Mouse (Mus musculus) lung, postnatal 14 days (tissue): ENCODE measurements around the gene Gulp1.

ENCODE experiments used
- DNase-seq: peaks from one replicate; pipeline ENCODE4 v3.0.0; 2021

The Gulp1 gene

DNA sequence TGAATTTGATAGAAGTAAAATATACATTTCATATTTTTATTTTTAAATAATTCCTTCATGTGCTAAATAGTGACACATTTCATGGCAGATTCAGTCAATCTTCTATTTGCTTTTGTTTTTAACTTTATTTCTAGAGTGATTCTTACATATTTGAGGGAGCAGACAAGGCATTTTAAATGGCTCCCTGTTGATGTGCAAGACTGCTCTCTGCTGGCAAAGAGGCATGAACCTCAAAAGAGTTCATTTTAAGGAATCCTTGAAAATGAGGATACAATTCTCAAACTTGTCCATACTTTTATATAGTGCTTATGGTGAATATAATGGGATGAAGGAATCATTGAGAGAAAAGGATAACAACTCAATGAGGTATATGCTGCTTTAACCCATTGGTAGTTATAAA lies 189.9 kb downstream of the Gulp1 start:
- DNase-seq, result peak; percentile 6

DNA sequence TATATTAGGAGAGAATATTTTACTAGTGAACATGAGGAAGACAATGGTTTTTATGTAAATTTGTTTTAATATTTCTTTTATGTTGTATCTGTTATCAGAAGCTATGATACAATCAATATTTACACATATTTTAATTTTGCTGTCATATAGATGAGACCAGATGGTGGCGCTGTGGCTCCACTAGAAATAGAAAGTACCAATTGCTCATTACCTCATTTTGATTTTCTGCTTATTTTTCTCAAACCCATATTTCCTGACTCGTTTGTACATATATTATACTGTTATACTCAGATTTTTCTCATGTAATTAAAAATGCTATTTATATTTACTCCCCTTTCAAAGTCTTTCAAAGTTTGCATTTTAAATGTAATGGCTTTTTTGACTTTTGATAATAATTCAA lies 194.4 kb downstream of the Gulp1 start:
- DNase-seq, result peak; percentile 66

DNA sequence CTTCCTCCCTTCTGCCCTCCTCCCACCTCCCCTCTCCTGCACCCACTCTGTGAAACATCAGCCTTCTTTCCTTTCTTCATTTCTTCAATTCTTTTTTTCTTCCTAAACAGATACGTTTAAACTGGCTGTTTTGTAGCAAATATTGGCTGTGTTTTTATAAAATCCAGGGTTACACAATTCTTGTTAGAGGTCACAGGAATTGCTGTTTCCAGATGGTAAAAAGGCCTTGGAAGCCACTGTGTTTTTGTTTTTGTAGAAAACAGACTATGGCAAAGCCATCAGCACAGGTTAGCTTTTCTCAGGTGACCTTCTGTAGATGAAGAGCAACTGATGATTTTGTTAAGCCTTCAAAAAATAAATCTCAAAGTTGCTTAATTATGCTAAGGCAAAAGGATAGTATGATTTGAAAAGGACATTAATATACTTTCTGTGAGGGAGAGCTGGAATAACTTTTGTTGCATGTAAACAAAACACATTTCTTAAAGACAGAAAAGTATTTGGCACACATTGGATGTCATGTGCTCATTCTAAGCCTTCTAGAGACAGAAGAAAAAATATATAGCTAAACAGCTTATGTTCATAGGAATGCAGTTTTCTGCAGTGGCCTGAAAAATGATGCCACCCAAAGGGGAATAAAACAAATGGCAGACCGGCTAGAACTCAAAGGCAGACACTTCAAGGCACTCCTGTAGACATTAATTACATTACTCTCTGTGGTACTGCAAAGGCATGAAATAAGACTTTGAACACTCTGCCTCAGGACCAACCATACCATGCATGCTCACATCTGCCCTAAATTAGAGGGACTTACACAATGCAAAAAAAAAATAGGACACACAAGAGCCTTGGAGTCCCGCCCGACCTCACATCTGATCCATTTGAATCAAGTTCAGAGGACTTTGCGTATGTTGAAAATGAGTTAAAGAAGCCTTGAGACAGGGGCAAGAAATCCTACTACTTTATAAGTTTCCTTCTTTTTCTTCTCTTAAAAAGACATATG lies 199.7 kb downstream of the Gulp1 start:
- peak; percentile 4 for DNase-seq

DNA sequence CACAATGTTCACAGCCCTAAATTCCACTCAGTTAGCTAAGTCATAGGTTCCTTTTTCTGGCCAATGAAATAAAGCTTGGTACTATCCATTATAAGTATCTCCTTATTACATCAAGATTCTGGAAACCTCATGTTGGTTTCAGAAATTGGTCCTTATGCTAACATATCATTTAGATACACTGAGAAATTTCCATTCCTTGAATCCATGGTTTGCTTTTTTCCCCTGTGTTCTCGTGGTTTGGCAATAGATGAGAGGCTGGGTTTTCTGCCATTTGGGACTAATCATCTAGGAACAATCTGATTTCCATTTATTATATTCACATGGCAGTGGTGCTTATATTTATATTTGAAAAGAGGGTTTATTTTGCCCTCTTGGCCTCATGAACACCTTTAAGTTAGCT lies 226.9 kb downstream of the Gulp1 start:
- no peak for DNase-seq

DNA sequence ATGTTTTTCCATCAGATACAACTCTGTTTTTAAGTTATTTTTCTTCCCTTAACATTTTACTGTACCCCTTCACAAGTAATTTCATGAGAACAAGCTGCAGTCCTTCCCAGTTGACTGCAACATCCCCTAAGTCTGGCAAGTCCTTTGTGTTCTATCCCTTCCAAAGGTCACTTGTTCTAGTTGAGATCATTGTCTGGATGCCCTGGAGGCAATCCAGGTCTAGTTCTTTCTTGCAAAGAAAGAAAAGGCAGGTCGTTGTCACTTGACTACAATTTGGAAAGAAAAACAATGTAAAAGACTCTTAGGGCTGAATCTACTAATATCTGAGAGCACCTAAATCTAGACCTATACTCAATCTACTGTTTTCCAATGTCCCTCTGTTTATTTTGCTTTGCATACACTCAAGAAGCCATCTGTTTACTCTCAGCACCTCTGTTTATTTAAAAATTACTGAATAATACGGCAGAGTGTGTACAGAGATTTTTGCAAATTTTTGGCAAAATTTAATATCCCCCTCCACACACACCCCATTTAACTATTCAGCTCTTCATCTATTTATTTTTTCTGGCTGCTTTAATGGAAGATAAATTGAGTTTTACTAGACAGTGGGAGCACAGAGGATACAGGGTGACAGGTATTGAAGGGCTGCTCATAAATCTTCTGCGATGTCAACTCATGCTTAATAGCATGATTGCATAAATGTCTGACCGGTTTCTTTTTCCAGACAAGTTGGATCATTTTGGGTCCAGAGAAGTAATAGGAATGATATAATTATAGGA lies 252.5 kb downstream of the Gulp1 start:
- DNase-seq, result peak; percentile 29

DNA sequence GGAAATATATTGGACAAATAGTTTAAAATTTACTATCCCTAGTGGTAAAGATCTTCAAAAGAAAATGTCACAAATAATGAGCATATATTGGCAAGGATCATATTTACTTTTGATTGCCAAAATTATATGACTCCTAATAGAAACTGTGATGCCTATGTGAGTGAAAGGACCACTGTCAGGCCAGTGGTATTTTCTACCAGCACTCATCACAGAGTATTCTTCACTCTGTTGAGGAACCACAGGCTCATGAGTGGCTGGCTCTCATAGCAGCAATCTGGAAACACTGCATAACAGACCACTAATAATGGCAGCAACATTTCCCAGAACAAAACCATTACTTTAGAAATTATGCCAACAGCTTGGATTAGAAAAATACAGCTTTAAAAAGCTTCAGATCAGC lies 255.1 kb downstream of the Gulp1 start:
- no peak for DNase-seq

DNA sequence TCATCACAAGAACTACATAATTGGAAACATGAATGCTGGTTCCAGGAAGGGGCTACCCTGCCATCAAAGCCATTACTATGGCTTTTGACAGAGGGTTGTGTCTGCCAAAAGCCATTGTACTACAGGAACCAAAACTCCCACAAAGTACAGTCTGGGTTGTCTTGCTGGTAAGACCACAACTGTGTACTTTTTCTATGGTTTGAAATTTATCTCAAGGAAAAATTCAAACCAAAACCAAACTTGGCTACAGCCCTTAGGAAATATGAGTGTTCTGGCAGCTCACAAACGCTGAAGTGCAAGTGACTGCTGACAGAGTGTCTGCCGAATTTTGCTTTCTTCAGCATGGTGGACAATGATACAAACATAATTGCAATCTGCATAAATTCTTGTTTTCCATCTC lies 259.0 kb downstream of the Gulp1 start:
- DNase-seq, result no peak

DNA sequence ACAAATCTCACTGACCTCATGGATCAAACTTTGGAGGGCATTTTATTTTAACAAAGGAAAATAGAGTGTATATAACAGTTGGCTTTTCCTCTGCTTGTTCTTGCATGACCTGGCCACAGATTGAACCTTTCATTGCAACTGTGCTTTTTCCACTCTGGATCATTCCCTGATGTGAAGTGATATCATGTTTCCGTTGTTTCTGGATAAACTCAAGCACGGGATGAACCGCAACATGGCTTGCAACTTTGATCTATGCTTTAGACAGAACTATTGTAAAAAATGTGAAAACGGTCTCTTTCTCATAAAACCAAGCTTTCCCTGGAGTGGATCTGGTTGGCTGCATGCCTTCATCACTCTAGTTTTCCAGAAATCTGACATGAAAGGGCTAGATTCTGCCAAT lies 282.6 kb downstream of the Gulp1 start:
- no peak for DNase-seq
